Mouse (Mus musculus): ENCODE results near the gene Kif6. TPM values are rescaled to one million over a fixed set of nuclear protein-coding genes. Genes with fewer than 3 reads are reported as not detected.

Gene Kif6
- polyA plus RNA-seq, 1 experiment from 2014 or later: 0.22 TPM

GRCm38 (mm10) chr17:49792946-49793345, 178.0 kb downstream of the Kif6 start:
- Histone ChIP-seq H3K9me3 (ENCODE audit: control insufficient read depth) (no peaks in the 10 kb centered on the region), H3K9ac (ENCODE audit: low read depth, low read length) (no peak overlapping the region), H3K27me3 (replicated peaks; ENCODE audit: control insufficient read depth, insufficient read depth, low read length) (no peaks in the 10 kb centered on the region), H3K4me1 (replicated peaks; ENCODE audit: control insufficient read depth, insufficient read depth, low read length) (no peaks in the 10 kb centered on the region), H3K36me3 (ENCODE audit: control insufficient read depth, insufficient read depth) (no peaks in the 10 kb centered on the region), H3K4me3 (ENCODE audit: low read depth, low read length) (no peak overlapping the region), H3K4me2 (replicated peaks; ENCODE audit: low read depth) (no peak overlapping the region), H3K27ac (ENCODE audit: low read depth, low read length) (no peak overlapping the region)
- ATAC-seq: no peak
- 86% methylated on average over 1 of the region's 1 CpGs for WGBS
- TF ChIP-seq CTCF (IDR thresholded peaks at IDR 0.05; ENCODE audit: low read depth): no peak

DNA sequence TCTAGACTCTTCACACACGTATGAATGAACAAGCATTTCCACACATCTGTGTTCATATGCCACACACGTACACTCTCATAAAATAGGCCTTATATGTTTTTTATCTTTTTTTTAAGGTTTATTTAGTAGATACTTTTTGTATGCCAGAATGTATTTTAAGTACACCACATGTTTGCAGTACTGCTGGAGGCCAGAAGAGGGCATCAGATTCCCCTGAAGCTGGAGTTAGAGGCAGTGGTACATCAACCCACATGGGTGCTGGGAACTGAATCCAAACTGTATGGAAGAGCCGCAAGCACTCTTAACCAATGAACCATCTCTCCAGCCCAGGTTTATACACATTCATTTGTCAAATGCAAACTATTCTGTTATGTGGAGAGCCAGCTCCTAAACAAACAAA, 179.0 kb downstream of the Kif6 start:
- no peaks in the 10 kb centered on the region for H3K4me1 ChIP-seq (replicated peaks; ENCODE audit: control insufficient read depth, insufficient read depth, low read length)
- H3K27ac ChIP-seq (ENCODE audit: low read depth, low read length): no peak overlapping the region
- ATAC-seq: no peak
- no peaks in the 10 kb centered on the region for H3K9me3 ChIP-seq (ENCODE audit: control insufficient read depth)
- no peaks in the 10 kb centered on the region for H3K27me3 ChIP-seq (replicated peaks; ENCODE audit: control insufficient read depth, insufficient read depth, low read length)
- no peak overlapping the region for H3K9ac ChIP-seq (ENCODE audit: low read depth, low read length)
- 0 out of 2 replicates have a peak, but pooled peaks have one; percentile 13 for TF ChIP-seq CTCF (IDR thresholded peaks at IDR 0.05; ENCODE audit: low read depth)
- H3K36me3 ChIP-seq (ENCODE audit: control insufficient read depth, insufficient read depth): no peaks in the 10 kb centered on the region
- 96% methylated on average over 3 of the region's 3 CpGs for WGBS
- no peak overlapping the region for H3K4me3 ChIP-seq (ENCODE audit: low read depth, low read length)
- H3K4me2 ChIP-seq (replicated peaks; ENCODE audit: low read depth): no peak overlapping the region

DNA sequence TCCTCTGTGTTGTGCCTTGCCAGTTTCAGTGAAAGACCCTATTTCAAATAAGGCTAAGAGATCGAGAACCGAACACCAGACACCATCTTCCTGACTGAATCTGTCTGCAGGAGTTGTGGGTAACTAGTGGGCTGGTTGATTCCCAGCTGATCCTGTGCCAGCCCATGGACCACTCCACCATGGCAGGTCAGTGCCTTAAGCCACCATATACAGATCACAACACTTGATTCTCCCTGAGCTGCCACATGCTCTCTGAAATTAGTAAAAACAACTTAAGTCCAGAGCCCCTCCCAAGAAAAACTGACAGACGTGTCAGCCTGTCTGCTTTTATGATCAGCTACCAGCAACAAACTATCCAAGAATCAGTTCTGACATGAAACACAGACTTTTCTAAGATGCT, 180.3 kb downstream of the Kif6 start:
- no peak for TF ChIP-seq CTCF (IDR thresholded peaks at IDR 0.05; ENCODE audit: low read depth)

DNA sequence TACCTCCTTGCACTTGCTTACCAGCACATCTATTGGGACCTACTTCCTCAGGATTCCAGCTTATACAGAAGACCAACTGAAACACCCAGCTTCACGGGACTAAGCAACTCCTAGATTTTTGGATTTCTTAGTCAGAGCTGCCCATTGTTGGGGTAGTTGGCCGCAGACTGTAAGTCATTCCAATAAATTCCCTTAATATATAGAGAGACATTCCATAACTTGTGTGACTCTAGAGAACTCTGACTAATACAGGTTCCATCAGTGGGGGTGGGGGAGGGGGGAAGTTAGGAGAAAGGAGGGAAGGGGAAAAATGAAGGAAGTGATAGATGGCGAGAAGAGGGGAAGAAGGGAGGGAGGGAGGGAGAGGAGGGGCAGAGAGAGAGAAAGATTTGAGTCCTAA, 181.2 kb downstream of the Kif6 start:
- no peaks in the 10 kb centered on the region for H3K27me3 ChIP-seq (replicated peaks; ENCODE audit: control insufficient read depth, insufficient read depth, low read length)
- no peak overlapping the region for H3K4me3 ChIP-seq (ENCODE audit: low read depth, low read length)
- H3K36me3 ChIP-seq (ENCODE audit: control insufficient read depth, insufficient read depth): no peaks in the 10 kb centered on the region
- no peak overlapping the region for H3K9ac ChIP-seq (ENCODE audit: low read depth, low read length)
- TF ChIP-seq CTCF (IDR thresholded peaks at IDR 0.05; ENCODE audit: low read depth): no peak
- H3K27ac ChIP-seq (ENCODE audit: low read depth, low read length): no peak overlapping the region
- H3K4me2 ChIP-seq (replicated peaks; ENCODE audit: low read depth): no peak overlapping the region
- H3K4me1 ChIP-seq (replicated peaks; ENCODE audit: control insufficient read depth, insufficient read depth, low read length): no peaks in the 10 kb centered on the region
- WGBS: 78% methylated on average over 3 of the region's 3 CpGs
- H3K9me3 ChIP-seq (ENCODE audit: control insufficient read depth): no peaks in the 10 kb centered on the region
- no peak for ATAC-seq

More for the DNA sequence above, 180.3 kb downstream of the Kif6 start:
- ATAC-seq: no peak
- H3K4me1 ChIP-seq (replicated peaks; ENCODE audit: control insufficient read depth, insufficient read depth, low read length): no peaks in the 10 kb centered on the region
- H3K9me3 ChIP-seq (ENCODE audit: control insufficient read depth): no peaks in the 10 kb centered on the region
- H3K36me3 ChIP-seq (ENCODE audit: control insufficient read depth, insufficient read depth): no peaks in the 10 kb centered on the region
- no peak overlapping the region for H3K9ac ChIP-seq (ENCODE audit: low read depth, low read length)
- 96% methylated on average over 3 of the region's 3 CpGs for WGBS
- H3K4me3 ChIP-seq (ENCODE audit: low read depth, low read length): no peak overlapping the region
- no peak overlapping the region for H3K27ac ChIP-seq (ENCODE audit: low read depth, low read length)
- H3K4me2 ChIP-seq (replicated peaks; ENCODE audit: low read depth): no peak overlapping the region
- no peaks in the 10 kb centered on the region for H3K27me3 ChIP-seq (replicated peaks; ENCODE audit: control insufficient read depth, insufficient read depth, low read length)

- TF ChIP-seq CTCF (IDR thresholded peaks at IDR 0.05; ENCODE audit: low read depth): no peak
- no peak overlapping the region for H3K27ac ChIP-seq (ENCODE audit: low read depth, low read length)
- no peak for ATAC-seq
- no peaks in the 10 kb centered on the region for H3K27me3 ChIP-seq (replicated peaks; ENCODE audit: control insufficient read depth, insufficient read depth, low read length)
- no peak overlapping the region for H3K9ac ChIP-seq (ENCODE audit: low read depth, low read length)
- H3K4me2 ChIP-seq (replicated peaks; ENCODE audit: low read depth): no peak overlapping the region
- H3K9me3 ChIP-seq (ENCODE audit: control insufficient read depth): no peaks in the 10 kb centered on the region
- H3K4me3 ChIP-seq (ENCODE audit: low read depth, low read length): no peak overlapping the region
- H3K4me1 ChIP-seq (replicated peaks; ENCODE audit: control insufficient read depth, insufficient read depth, low read length): no peaks in the 10 kb centered on the region
- 73% methylated on average over 5 of the region's 5 CpGs for WGBS
- no peaks in the 10 kb centered on the region for H3K36me3 ChIP-seq (ENCODE audit: control insufficient read depth, insufficient read depth)
These were observed 184.2 kb downstream of the Kif6 start for GRCm38 (mm10) chr17:49799168-49799567.

- H3K4me2 ChIP-seq (replicated peaks; ENCODE audit: low read depth): no peak overlapping the region
- H3K4me3 ChIP-seq (ENCODE audit: low read depth, low read length): no peak overlapping the region
- no peaks in the 10 kb centered on the region for H3K4me1 ChIP-seq (replicated peaks; ENCODE audit: control insufficient read depth, insufficient read depth, low read length)
- H3K36me3 ChIP-seq (ENCODE audit: control insufficient read depth, insufficient read depth): no peaks in the 10 kb centered on the region
- no peaks in the 10 kb centered on the region for H3K9me3 ChIP-seq (ENCODE audit: control insufficient read depth)
- ATAC-seq: no peak
- H3K27me3 ChIP-seq (replicated peaks; ENCODE audit: control insufficient read depth, insufficient read depth, low read length): no peaks in the 10 kb centered on the region
- H3K9ac ChIP-seq (ENCODE audit: low read depth, low read length): no peak overlapping the region
- TF ChIP-seq CTCF (IDR thresholded peaks at IDR 0.05; ENCODE audit: low read depth): no peak
- H3K27ac ChIP-seq (ENCODE audit: low read depth, low read length): no peak overlapping the region
- WGBS: 46% methylated on average over 2 of the region's 2 CpGs
These were observed 185.2 kb downstream of the Kif6 start for GRCm38 (mm10) chr17:49800157-49800556.

DNA sequence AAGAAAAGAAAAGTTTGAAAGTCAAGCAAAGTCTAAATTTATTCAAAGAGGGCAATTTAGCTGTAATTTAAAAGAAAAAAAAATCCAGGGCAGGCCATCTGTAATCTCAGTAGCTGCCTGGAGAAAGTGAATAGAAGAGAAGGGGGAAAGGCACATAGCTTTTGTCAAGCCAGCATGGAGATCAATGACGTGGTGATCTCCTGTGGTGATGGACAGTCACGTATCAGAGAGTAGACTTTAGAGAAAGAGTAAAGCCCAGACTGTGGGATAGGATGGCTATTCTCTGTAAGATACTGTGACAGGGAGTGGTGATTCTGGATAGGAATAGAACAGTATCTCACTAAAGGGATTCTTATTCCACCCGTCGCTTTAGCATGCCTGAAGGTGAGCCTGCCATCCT, 192.5 kb downstream of the Kif6 start:
- no peaks in the 10 kb centered on the region for H3K4me1 ChIP-seq (replicated peaks; ENCODE audit: control insufficient read depth, insufficient read depth, low read length)
- no peak for TF ChIP-seq CTCF (IDR thresholded peaks at IDR 0.05; ENCODE audit: low read depth)

More for the DNA sequence above, 192.5 kb downstream of the Kif6 start:
- H3K4me2 ChIP-seq (replicated peaks; ENCODE audit: low read depth): no peak overlapping the region
- no peak for ATAC-seq
- H3K36me3 ChIP-seq (ENCODE audit: control insufficient read depth, insufficient read depth): no peaks in the 10 kb centered on the region
- H3K4me3 ChIP-seq (ENCODE audit: low read depth, low read length): no peak overlapping the region
- H3K27me3 ChIP-seq (replicated peaks; ENCODE audit: control insufficient read depth, insufficient read depth, low read length): no peaks in the 10 kb centered on the region
- WGBS: 92% methylated on average over 4 of the region's 4 CpGs
- H3K27ac ChIP-seq (ENCODE audit: low read depth, low read length): no peak overlapping the region
- H3K9me3 ChIP-seq (ENCODE audit: control insufficient read depth): no peaks in the 10 kb centered on the region
- no peak overlapping the region for H3K9ac ChIP-seq (ENCODE audit: low read depth, low read length)
